Mouse (Mus musculus) right cerebral cortex, postnatal 4 days (tissue): Measurements from ENCODE around the gene Ccdc124.
A peak's percentile ranks its signal among the peaks of the same experiment; 100 is the strongest.

ENCODE experiments used
- DNase-seq: peaks from one replicate; pipeline ENCODE4 v3.0.0-alpha.2; 2022

Ccdc124 gene

DNA sequence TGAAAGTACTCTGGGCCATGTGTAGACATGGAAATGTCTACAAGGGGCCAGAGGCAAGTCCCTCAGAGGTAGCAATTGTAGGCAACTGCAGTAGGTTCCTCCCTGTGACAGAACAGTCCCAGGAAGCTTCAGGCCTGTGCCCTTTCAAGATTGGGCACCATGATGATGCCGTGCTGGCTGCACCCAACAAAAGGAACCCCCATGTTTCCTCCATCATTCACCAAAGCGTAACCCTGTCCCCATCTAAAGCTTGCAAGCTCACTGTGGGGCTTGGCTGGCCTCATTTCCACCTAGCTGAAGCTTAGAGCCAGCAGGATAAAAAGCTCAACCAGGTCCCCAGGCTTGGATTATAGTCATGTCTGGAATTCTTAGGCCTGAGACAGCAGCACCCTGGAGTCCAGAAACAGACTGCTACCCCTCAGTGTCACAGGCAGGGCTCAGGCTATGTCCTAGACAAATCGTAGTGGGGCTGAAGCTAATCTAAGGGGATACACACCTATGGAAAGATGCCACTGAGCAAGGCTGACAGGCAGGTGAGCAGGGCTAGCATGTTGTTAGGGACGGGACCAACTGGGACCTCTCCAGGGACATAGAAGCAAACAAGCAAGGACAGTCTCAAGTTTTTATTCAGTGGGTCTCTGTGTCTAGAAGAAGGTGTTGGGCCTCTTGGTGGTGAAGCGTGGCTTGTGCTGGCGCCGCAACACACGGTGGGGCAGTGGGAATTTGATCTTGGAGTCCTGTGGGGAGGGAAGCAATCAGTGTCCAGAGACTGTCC is 21.2 kb upstream of the Ccdc124 start:
- no peak for DNase-seq

GRCm38 (mm10) chr8:70894385-70894720 is 20.6 kb upstream of the Ccdc124 start:
- DNase-seq: no peak

GRCm38 (mm10) chr8:70893656-70894384 is 20.1 kb upstream of the Ccdc124 start:
- DNase-seq: peak; percentile 86

DNA sequence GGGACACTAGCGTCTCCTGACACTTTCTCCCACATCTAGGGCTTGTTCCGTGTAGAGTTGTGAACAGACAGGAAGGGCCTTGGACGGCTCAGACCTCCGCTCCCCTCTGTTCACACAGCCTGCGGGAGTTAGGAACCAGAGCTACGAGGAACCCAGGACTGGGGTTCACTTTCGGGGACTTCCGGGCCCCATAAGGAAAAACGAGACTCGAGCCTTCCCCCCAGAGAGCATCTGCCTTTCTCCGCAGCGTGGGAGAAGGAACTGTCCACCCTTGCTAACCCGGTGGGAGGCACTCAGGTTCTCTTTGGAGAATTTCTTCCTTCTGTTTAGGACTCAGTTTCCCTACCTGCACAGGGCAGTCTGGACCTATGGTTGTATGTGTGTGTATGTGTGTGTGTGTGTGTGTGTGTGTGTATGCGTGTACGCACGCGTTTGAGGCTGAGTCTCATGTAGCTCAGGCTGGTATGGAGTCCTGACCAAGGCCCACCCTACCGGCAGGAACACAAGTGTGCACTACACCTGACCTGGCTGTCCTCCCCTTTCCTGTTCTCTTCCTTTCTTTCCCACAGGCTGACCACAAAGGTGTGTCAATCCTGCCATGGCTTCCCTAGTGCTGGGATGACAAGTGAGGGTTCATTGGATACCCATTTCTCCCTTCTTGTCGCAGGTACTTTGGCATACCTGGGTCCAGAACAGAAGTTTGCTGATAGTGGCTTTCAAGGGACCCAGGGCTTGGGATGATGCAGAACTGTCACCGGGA is 19.3 kb upstream of the Ccdc124 start:
- DNase-seq: no peak

DNA sequence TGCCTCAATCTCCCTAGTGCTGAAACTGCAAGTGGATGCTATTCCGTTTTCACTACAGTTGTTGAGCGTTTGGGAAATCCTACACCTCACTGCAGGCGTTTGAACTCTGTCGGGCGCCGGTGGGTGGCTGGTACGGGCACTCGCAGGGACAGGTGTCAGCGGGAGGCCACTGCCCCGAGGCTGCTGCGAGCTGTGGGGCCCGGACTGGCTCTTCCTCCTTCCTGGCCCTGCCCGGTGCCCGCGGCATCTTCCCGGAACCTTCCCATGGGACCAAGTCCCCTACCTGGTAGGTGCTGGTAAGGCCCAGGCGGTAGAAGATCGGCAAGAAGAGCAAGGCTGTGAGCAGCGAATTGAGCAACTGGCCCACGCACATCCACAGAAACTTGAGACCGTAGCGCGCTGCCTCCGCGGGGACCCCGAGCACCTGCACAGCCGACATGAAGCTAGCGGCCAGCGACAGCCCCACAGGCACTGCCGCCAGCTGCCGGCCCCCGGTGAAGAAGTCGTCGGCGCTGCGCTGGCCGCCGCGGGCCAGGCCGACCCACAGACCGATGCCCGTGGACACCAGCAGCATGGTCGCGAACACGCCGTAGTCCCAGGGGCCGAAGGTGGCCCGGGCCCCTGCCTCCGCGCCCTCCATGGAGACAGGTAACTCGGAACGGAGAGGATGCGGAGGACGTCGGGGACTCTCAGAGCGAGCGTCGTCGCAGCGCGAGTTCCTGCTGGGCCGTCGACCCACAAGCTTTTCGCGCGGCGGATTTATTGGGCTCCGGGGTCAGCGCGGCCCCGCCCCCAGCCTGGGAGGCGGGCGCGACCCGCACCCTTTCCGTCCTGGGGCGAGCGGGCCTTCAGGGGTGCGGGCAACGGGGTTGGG is 18.5 kb upstream of the Ccdc124 start, which contains the start of gene Slc5a5:
TSS of gene Slc5a5 (minus strand) at position 736 of the 874 bp plus-strand sequence.
- no peak for DNase-seq

DNA sequence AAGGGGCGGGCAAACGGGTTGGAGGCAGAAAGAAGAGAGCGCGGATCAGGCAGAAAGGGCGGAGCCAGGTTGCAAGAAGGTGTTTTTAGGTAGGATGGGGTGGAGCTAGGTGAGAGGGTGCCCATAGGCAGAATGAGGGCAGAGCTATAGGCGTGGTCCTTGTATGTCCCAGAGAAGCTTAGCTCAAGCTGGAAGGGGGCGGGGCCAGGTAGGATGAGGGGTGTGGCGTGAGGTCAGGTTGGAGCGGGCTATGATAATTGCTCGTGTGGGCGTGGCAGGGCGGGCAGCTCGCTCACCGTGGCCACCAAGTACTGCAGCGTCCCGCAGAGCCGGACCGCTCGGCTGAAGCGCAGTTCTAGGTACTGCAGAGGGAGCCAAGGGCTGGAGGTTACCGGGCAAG is 17.6 kb upstream of the Ccdc124 start:
- DNase-seq: no peak

DNA sequence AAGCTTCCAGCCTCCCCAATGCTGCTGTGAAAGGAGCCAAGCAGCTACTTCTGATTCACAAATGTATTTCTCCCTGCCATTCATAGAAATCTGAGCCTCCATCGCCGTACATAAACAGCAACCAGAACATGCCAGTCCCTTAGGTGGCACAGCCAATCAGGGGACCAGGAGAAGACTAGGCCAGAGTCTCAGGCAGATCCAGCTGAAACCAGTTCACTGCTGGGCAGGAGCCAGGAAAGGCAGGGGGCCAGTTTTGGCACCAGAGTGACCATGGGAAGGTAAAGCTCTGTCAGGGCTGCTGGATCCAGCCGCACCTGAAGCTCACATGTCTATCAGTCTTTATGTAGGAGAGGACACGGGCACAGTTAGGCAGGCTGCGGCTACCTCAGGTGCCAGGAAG is 16.9 kb upstream of the Ccdc124 start:
- DNase-seq: no peak

GRCm38 (mm10) chr8:70887669-70888068 is 13.9 kb upstream of the Ccdc124 start:
- DNase-seq: no peak

GRCm38 (mm10) chr8:70885612-70886011 is 11.9 kb upstream of the Ccdc124 start:
- DNase-seq: no peak

DNA sequence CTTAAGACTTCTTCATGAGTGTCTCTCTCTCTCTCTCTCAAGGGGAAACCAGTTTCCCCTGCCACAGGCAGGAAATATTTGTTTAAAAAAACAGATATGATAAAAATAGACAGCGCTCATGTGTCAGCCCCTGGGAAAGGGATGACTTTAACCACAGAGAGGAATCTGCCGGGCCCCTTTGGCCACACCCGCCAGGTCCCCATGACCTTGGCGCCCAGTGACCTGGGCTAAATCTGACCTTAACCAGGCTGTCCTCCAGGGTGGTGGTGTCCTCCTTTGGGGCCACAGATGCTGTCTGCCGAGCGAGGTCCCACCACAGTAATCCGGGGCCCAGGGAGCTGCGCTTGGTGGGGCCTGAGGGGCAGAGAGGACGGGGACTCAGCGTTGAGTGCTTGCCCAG is 10.9 kb upstream of the Ccdc124 start:
- no peak for DNase-seq

- DNase-seq: no peak
These were observed 10.5 kb upstream of the Ccdc124 start for GRCm38 (mm10) chr8:70884186-70884585.

DNA sequence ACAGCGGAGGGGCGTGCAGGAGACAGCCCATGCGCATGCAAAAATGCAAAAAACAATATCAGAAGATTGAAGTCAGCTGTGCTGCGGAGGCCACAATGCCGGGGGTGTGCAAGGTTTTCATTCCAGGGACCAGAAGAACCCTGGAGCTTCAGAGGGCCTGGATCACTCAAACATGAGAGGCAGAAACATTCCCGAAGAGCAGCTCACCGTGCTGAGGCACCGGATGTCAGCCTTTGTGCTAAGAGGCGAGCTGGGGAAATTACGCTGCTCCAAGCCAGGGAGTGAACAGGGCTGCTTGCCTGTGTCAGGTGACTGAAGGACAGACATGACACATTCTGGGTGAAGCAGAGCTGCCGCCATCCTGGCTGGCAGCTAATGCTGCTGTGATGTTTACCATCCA is 6.8 kb upstream of the Ccdc124 start:
- no peak for DNase-seq

- DNase-seq: no peak
These were observed 6.4 kb upstream of the Ccdc124 start for GRCm38 (mm10) chr8:70880126-70880525.

DNA sequence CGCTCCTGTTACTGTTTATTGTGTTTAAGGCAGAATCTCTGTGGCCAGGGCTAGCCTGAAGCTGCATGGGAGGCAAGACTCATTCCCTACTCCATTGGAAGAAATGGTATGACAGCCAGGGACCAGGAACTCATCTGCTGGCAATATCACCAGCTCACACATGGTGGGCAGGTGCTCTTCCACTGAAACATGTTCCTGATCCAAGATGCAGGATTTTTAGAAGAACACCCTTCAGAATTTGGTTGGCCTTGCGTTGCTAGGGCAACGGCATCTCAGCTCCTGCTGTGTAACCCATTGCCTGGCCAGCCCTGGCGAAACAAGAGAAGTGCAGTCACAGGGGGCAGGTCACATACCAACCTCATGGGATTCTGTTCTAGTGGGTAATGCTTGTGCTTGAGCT is 5.8 kb upstream of the Ccdc124 start:
- DNase-seq: no peak

- no peak for DNase-seq
These were observed 4.4 kb upstream of the Ccdc124 start for GRCm38 (mm10) chr8:70878178-70878577.

GRCm38 (mm10) chr8:70876382-70876781 is 2.6 kb upstream of the Ccdc124 start:
- no peak for DNase-seq

DNA sequence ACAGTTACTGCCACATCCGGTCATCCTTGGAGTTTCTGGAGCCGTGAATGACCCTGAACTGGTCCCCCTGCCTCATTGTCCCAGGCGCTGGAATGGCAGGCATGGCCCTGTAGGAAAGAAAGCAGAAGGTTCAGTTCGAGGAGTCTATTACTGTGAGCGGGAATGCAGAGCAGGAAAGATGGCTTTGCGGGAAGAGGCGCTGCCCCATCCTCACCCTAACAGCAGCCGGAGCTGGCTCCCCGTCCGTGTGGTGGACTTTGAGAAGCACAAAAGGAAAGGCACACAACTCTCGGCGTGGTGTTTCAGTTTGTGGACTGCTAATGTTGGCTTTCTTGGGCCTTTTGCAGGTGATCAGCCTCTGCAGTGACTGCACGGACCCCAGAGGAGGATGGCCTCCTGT is 706 bp upstream of the Ccdc124 start:
- DNase-seq: no peak

- DNase-seq: no peak
These were observed 932 bp downstream of the Ccdc124 start for GRCm38 (mm10) chr8:70872643-70873363.

- no peak for DNase-seq
These were observed 2.4 kb downstream of the Ccdc124 start for GRCm38 (mm10) chr8:70871195-70871807.

GRCm38 (mm10) chr8:70869601-70870041 is 4.1 kb downstream of the Ccdc124 start:
- peak; percentile 72 for DNase-seq

GRCm38 (mm10) chr8:70869199-70869571 is 4.5 kb downstream of the Ccdc124 start:
- no peak for DNase-seq
